Mouse (Mus musculus): ENCODE measurements around the gene Cyb561d2.
A peak's percentile ranks its signal among the peaks of the same experiment; 100 is the strongest.

Gene Cyb561d2

GRCm38 (mm10) chr9:107521711-107522399, 20.1 kb downstream of the Cyb561d2 start:
- DNase-seq (ENCODE audit: low spot score in 2 of 2) = peak in 1 of 2 experiments; percentile 54

GRCm38 (mm10) chr9:107521190-107521589, 20.8 kb downstream of the Cyb561d2 start:
- DNase-seq (ENCODE audit: low spot score in 2 of 2) = peak; percentile 60

GRCm38 (mm10) chr9:107520331-107520730, 21.7 kb downstream of the Cyb561d2 start:
- DNase-seq (ENCODE audit: low spot score in 2 of 2) = no peak

- DNase-seq (ENCODE audit: low spot score in 2 of 2) = peak; percentile 58 to 89
Measured at GRCm38 (mm10) chr9:107514303-107514955, 27.6 kb downstream of the Cyb561d2 start.

GRCm38 (mm10) chr9:107512326-107512725, 29.7 kb downstream of the Cyb561d2 start:
- no peak for DNase-seq (ENCODE audit: low spot score in 2 of 2)

GRCm38 (mm10) chr9:107511436-107511835, 30.6 kb downstream of the Cyb561d2 start:
- DNase-seq (ENCODE audit: low spot score in 2 of 2) = no peak

- no peak for DNase-seq (ENCODE audit: low spot score in 2 of 2)
Measured at GRCm38 (mm10) chr9:107510384-107511100, 31.5 kb downstream of the Cyb561d2 start.

GRCm38 (mm10) chr9:107508266-107508665, 33.7 kb downstream of the Cyb561d2 start:
- peak in 1 of 2 experiments; percentile 22 for DNase-seq (ENCODE audit: low spot score in 2 of 2)

GRCm38 (mm10) chr9:107504662-107505537, 37.1 kb downstream of the Cyb561d2 start:
- DNase-seq (ENCODE audit: low spot score in 2 of 2) = no peak

- no peak for DNase-seq (ENCODE audit: low spot score in 2 of 2)
Measured at GRCm38 (mm10) chr9:107502131-107502846, 39.7 kb downstream of the Cyb561d2 start.

GRCm38 (mm10) chr9:107500708-107501286, 41.2 kb downstream of the Cyb561d2 start:
- no peak for DNase-seq (ENCODE audit: low spot score in 2 of 2)

GRCm38 (mm10) chr9:107496359-107496758, 45.6 kb downstream of the Cyb561d2 start:
- no peak for DNase-seq (ENCODE audit: low spot score in 2 of 2)

- DNase-seq (ENCODE audit: low spot score in 2 of 2) = no peak
Measured at GRCm38 (mm10) chr9:107494238-107494637, 47.8 kb downstream of the Cyb561d2 start.

GRCm38 (mm10) chr9:107493511-107493910, 48.5 kb downstream of the Cyb561d2 start:
- no peak for DNase-seq (ENCODE audit: low spot score in 2 of 2)

GRCm38 (mm10) chr9:107490625-107491024, 51.4 kb downstream of the Cyb561d2 start:
- DNase-seq (ENCODE audit: low spot score in 2 of 2) = no peak

GRCm38 (mm10) chr9:107490146-107490545, 51.8 kb downstream of the Cyb561d2 start:
- no peak for DNase-seq (ENCODE audit: low spot score in 2 of 2)

Measured in thymus, postnatal 10 days (tissue).